Mouse (Mus musculus): ENCODE data around the gene 5430427O19Rik.

DNA sequence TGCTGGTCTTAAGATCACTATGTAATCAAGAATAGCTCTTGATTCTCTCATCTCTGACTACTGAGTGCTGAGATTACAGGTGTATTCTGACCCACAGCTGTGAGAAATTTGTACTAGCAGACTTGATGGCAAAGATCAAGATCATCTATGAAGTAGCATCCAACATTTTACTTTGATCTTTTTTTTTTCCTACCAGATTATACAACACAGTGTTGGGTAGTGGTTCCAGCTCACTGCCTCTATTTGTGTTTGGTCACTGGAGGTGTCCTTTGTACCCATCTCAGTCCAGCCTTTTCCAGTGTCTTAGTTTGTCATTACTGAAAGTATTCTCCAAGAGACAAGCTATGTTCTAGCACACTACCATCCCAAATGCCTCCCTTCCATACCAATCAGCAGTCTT, 5.8 kb downstream of the 5430427O19Rik start:
- no peak for TF ChIP-seq POLR2A (IDR thresholded peaks at IDR 0.05; ENCODE audit: insufficient read depth, low read depth, low read length)
- TF ChIP-seq CTCF (IDR thresholded peaks at IDR 0.05; ENCODE audit: insufficient read depth, low read depth, low read length), result no peak
